Mouse (Mus musculus) skeletal muscle tissue, adult 2 months (tissue): Measurements from ENCODE around the gene Rpl19.

Experiments used
- DNase-seq: peaks from one replicate; pipeline ENCODE4 v3.0.0-alpha.2; 2012; ENCODE audit warnings: low read depth, low spot score

Rpl19 gene

DNA sequence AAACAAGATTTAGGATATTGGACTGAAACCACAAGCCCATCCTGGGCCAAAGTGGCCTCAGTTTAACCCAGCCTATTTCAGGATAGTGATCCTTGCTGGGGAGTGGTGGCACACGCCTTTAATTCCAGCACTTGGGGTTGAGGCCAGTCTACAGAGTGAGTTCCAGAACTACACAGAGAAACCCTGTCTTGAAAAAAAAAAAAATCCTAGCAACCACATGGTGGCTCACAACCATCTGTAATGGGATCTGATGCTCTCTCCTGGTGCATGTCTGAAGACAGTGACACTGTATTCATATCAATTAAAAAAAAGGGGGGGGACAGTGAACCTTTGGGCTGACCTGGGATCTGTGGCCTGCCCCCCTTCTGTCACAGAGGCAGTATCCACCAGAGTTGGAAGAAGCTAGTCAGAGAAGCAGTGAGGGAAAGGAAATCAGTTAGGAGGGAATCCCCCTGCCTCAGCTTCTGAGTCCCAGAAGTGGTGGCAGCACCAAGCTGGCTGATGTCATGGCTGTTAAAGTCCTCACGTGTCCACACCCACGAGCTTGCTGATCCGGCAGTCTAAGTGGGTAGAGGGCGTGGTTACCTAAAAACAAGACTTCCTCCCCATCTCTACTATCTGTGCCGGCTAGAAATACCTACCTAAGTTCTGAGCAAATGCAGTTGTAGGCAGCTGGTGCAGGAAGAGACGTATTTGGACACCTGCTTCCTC, 27.5 kb upstream of the Rpl19 start:
- peak; percentile 61 for DNase-seq

DNA sequence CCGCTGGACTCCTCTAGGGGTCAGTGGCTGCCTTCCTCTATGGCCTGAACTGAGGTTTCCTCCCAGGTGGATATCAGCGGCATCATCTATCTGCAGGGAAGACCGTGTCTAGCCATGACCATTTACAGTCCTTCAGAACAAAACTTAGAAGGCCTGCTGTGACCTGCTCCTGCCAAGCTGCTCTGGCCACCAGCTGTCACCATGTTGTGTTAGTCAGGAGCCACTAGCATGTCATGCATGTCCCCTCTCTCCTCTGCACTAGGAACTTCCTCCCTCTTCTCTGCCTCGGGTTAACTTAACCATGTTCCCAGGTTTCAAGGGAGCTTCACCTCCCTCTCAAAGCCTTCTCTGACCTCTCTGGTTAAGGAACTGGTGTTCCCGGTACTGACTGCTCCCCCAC, 26.8 kb upstream of the Rpl19 start:
- DNase-seq, result no peak

DNA sequence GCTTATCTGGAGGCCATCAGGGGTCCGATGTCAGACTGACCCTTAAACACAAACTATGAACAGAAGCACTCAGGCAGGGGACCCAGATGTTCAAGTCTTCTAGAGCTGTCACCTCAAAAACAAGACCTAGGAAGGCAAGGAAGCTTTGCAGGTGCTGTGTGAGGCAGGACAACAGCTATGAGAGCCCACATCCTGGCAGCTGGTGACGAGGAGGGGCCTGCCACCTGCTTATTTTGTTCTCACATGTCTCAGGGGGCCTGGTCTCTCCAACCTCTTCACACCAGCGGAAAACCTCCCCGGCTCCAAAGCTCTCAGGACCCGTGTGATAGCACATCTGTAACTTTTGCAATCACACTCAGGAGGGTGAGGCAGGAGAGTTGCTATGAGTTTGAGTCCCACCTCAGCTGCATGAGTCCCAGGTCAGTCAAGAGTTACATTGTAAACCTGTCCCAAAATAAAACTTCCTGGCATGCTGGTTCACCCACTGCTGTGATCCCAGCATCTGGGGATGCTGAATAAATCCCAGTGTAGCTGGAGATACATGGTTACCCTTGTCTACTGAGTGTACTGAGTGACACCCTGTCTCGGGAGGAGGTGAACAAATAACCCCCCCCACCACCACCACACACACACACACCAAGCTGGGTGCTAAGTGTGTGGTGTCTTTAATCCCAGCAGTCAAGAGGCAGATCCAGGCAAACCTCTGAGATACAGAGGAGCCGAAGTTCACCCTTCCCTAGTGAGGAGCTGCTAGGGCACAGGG, 26.0 kb upstream of the Rpl19 start:
- DNase-seq, result no peak

- no peak for DNase-seq
Measured at GRCm38 (mm10) chr11:98001351-98001824, 25.1 kb upstream of the Rpl19 start.

GRCm38 (mm10) chr11:98001986-98002385, 24.5 kb upstream of the Rpl19 start:
- no peak for DNase-seq

GRCm38 (mm10) chr11:98002627-98003026, 23.9 kb upstream of the Rpl19 start:
- no peak for DNase-seq

DNA sequence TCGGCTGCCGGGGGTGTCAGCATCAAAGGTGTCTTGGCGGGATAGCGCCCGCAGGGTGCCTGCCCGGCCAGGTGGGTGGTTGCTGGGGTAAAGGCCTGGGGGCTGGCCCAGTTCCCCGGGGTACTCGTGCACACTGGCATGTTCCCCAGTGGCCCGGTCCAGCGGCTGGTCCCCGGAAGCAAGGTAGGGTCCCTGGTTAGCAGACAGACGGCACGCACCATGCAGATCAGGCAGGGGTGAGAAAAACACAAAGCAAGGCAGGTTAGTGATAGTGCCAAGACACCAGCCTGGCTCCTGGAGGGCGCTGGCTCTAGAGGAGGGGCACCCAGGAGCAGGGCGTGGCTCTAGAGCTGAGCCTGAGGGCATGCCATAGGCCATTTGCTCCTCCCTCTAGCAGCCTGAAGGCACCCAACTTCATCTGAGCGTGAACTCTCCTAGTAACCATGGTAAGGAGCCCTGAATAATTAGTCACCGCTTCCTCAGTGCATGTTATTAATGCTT, 23.3 kb upstream of the Rpl19 start:
- no peak for DNase-seq

- no peak for DNase-seq
Measured at GRCm38 (mm10) chr11:98004161-98004560, 22.3 kb upstream of the Rpl19 start.

DNA sequence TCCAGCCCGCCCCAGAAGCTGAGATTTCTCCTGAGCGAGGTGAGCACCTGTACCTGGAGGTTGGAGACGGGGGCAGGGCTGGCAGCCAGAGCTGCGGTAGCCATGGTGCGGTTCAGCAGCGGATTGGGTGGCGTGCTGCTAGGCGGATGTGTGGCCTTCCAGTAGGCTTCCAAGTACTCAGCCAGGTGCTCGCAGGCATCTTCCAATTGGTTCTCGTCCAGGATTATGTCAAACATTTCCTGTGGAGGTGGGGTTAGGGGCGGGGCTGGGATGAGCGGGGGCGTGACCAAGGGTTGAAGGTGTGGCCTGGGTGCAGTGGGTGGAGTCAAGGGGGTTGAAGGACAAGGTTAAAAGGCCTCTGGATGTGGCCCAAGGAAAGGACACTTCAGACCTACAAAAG, 21.4 kb upstream of the Rpl19 start:
- DNase-seq, result peak; percentile 70

DNA sequence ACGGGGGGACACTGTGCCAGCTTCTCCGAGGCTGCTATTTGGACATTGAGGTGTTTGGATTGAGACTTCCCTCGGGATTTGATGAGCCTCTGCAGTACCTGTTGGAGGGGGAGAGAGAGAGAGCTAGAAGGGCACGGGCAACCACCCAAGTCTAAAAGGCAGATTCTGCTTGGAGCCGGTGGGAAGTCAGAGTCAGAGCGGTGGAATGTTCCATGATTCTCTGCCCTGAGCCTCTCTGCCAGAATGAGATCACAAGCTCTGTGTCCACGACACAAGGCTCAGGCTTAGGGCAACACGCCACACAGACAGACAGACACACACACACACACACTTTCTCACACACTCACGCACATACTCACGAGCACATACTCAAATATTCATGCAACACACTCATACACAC, 20.8 kb upstream of the Rpl19 start:
- DNase-seq, result peak; percentile 78

- DNase-seq, result no peak
Measured at GRCm38 (mm10) chr11:98008087-98008486, 18.4 kb upstream of the Rpl19 start.

GRCm38 (mm10) chr11:98011716-98012115, 14.8 kb upstream of the Rpl19 start:
- DNase-seq, result no peak

DNA sequence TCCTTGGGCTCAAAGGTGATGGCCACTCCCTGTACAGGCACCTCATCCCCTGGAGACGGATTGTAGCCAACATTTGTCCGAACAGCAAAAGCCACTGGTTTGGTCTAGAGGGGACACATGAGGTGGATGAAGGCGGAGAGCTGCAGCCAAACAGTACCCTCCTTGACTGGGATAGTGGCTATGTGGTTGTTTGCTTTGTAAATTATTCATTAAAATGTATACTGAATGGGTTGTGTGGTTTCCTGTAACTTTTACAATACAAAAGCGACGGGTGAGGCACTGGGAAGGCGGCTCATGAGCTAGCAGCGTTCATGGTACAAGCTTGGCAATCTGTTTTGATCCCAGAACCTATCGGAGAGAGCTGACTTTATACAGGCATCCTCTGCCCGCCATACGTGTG, 13.7 kb upstream of the Rpl19 start:
- no peak for DNase-seq

DNA sequence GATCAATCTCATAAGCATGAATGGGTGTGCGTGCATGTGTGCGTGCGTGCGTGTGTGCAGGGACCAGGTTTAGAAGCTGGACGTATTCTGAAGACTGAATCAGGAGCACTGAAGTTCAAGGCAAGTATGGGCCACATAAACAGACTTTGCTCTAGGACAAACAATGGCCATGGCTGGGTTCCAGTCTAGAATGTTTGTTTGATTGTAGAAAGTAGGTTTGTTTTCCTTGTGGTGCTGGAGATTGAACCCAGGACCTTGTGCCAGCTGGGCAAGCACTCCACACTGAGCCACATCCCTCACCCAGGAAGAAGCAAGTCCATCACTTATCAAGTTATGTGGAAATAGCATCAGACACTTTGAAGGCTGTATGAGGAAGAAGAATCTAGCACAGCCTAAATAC, 10.3 kb upstream of the Rpl19 start:
- DNase-seq, result no peak

DNA sequence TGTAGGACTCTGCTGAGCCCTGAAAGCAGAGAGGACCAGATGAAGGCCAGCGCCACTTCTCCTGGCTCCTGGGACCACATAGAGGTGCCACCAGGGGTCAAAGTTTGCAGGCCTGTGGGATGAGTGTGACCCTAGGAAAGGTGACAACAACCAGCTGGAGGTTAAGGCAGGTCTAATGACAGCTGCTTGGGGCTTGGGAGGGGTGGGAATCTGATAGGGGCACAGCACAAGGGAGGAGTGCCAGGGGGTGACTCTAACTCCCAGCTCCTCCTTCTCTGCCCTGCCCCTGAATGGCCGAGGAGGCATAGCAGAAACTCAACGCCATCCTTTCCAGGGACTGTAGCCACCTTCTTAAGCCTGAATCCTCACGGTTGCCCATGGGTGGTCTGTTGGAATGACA, 9.7 kb upstream of the Rpl19 start:
- peak; percentile 92 for DNase-seq

GRCm38 (mm10) chr11:98018222-98018621, 8.3 kb upstream of the Rpl19 start:
- peak; percentile 81 for DNase-seq

- no peak for DNase-seq
Measured at GRCm38 (mm10) chr11:98018858-98019641, 7.5 kb upstream of the Rpl19 start.

GRCm38 (mm10) chr11:98019883-98020610, 6.5 kb upstream of the Rpl19 start:
- DNase-seq, result no peak

GRCm38 (mm10) chr11:98020710-98021109, 5.8 kb upstream of the Rpl19 start:
- no peak for DNase-seq

DNA sequence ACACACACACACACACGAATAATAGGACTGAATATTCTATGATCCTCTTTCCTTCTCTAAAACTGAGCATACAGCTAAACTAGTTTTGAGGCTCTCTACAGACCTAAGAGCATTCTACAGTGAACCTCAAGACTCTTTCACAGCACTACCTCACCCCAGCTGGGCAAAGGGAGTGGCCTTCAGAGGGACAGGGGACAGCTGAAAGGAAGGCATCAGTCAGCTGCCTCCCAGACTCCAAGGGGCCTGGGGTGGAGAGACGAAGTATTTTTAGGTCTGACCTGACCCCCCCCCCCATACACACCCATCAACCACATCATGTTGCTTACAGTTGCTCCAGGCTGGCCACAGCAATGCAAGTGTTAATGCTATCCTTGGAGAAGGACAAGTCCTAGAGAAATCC, 5.4 kb upstream of the Rpl19 start:
- DNase-seq, result no peak

- no peak for DNase-seq
Measured at GRCm38 (mm10) chr11:98021565-98022252, 4.8 kb upstream of the Rpl19 start.
